Mouse (Mus musculus): ENCODE data around the gene Dntt. TPM values are rescaled to one million over a fixed set of nuclear protein-coding genes. Genes with fewer than 3 reads are reported as not detected.
A peak's percentile ranks its signal among the peaks of the same experiment; 100 is the strongest.

Dntt gene
- total RNA-seq (2017), result 1.1 TPM in 1 of 2 replicates, not detected in the other

GRCm38 (mm10) chr19:41029219-41029618, at the start of gene Dntt:
Dntt (plus strand) TSS chr19:41029275.
- no peak for ATAC-seq (ENCODE audit: extremely low read depth, insufficient number of reproducible peaks, low FRiP score, poor library complexity, severe bottlenecking)

GRCm38 (mm10) chr19:40980671-40981070, 48.4 kb upstream of the Dntt start:
- ATAC-seq (ENCODE audit: extremely low read depth, insufficient number of reproducible peaks, low FRiP score, poor library complexity, severe bottlenecking), result no peak

GRCm38 (mm10) chr19:40984536-40984935, 44.5 kb upstream of the Dntt start:
- no peak for ATAC-seq (ENCODE audit: extremely low read depth, insufficient number of reproducible peaks, low FRiP score, poor library complexity, severe bottlenecking)

GRCm38 (mm10) chr19:40988856-40989255, 40.2 kb upstream of the Dntt start:
- no peak for ATAC-seq (ENCODE audit: extremely low read depth, insufficient number of reproducible peaks, low FRiP score, poor library complexity, severe bottlenecking)

GRCm38 (mm10) chr19:40989961-40990600, 39.0 kb upstream of the Dntt start:
- ATAC-seq (ENCODE audit: extremely low read depth, insufficient number of reproducible peaks, low FRiP score, poor library complexity, severe bottlenecking), result no peak

- ATAC-seq (ENCODE audit: extremely low read depth, insufficient number of reproducible peaks, low FRiP score, poor library complexity, severe bottlenecking), result no peak
These were observed 38.2 kb upstream of the Dntt start for GRCm38 (mm10) chr19:40990781-40991343.

GRCm38 (mm10) chr19:40991626-40992025, 37.4 kb upstream of the Dntt start:
- no peak for ATAC-seq (ENCODE audit: extremely low read depth, insufficient number of reproducible peaks, low FRiP score, poor library complexity, severe bottlenecking)

GRCm38 (mm10) chr19:40992096-40992495, 37.0 kb upstream of the Dntt start:
- ATAC-seq (ENCODE audit: extremely low read depth, insufficient number of reproducible peaks, low FRiP score, poor library complexity, severe bottlenecking), result no peak

- ATAC-seq (ENCODE audit: extremely low read depth, insufficient number of reproducible peaks, low FRiP score, poor library complexity, severe bottlenecking), result no peak
These were observed 36.5 kb upstream of the Dntt start for GRCm38 (mm10) chr19:40992517-40993044.

GRCm38 (mm10) chr19:40993356-40993755, 35.7 kb upstream of the Dntt start:
- no peak for ATAC-seq (ENCODE audit: extremely low read depth, insufficient number of reproducible peaks, low FRiP score, poor library complexity, severe bottlenecking)

- peak; percentile 68 for ATAC-seq (ENCODE audit: extremely low read depth, insufficient number of reproducible peaks, low FRiP score, poor library complexity, severe bottlenecking)
These were observed 35.0 kb upstream of the Dntt start, which contains the start of gene Blnk for GRCm38 (mm10) chr19:40994057-40994585. Blnk (minus strand) TSS chr19:40994535.

- ATAC-seq (ENCODE audit: extremely low read depth, insufficient number of reproducible peaks, low FRiP score, poor library complexity, severe bottlenecking), result no peak
These were observed 34.2 kb upstream of the Dntt start for GRCm38 (mm10) chr19:40994911-40995310.

- ATAC-seq (ENCODE audit: extremely low read depth, insufficient number of reproducible peaks, low FRiP score, poor library complexity, severe bottlenecking), result peak; percentile 33
These were observed 33.4 kb upstream of the Dntt start for GRCm38 (mm10) chr19:40995449-40996401.

GRCm38 (mm10) chr19:40996722-40997121, 32.4 kb upstream of the Dntt start:
- no peak for ATAC-seq (ENCODE audit: extremely low read depth, insufficient number of reproducible peaks, low FRiP score, poor library complexity, severe bottlenecking)

- ATAC-seq (ENCODE audit: extremely low read depth, insufficient number of reproducible peaks, low FRiP score, poor library complexity, severe bottlenecking), result no peak
These were observed 30.5 kb upstream of the Dntt start for GRCm38 (mm10) chr19:40998469-40999170.

- peak; percentile 31; the same call in 1 of the 2 replicates for ATAC-seq (ENCODE audit: extremely low read depth, insufficient number of reproducible peaks, low FRiP score, poor library complexity, severe bottlenecking)
These were observed 29.5 kb upstream of the Dntt start for GRCm38 (mm10) chr19:40999569-40999968.

- ATAC-seq (ENCODE audit: extremely low read depth, insufficient number of reproducible peaks, low FRiP score, poor library complexity, severe bottlenecking), result no peak
These were observed 25.3 kb upstream of the Dntt start for GRCm38 (mm10) chr19:41003694-41004315.

GRCm38 (mm10) chr19:41006621-41007020, 22.5 kb upstream of the Dntt start:
- no peak for ATAC-seq (ENCODE audit: extremely low read depth, insufficient number of reproducible peaks, low FRiP score, poor library complexity, severe bottlenecking)

All from neutrophil, adult 5-6 weeks (primary cell).